Mouse (Mus musculus): Measurements from ENCODE around the gene Tlr9. TPM values are rescaled to one million over a fixed set of nuclear protein-coding genes. Genes with fewer than 3 reads are reported as not detected.

Tlr9 gene
- polyA plus RNA-seq, 1 experiment from 2014 or later: 0.07 TPM

DNA sequence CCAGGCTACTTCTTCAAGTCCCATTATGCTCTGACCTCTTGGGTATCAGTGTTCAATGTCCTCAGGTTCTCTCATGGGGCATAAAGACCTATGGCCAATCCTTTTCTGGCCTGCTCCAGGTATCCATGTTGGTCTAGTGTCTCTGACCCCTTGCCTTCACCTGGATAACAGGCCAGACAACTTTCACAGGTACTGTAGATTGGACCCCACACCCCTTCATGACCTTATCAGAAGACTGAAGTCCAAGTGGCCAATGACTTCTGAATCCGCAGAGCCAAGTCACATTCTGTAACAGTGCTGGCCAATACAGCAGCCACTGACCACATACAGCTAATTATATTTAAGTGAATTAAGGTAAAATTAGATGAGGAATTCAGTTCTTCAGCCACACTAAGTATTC is 49.9 kb downstream of the Tlr9 start:
- Histone ChIP-seq H3K36me3 (ENCODE audit: control insufficient read depth, insufficient read depth, low read length) (no peaks in the 10 kb centered on the region), H3K4me2 (ENCODE audit: low read depth, low read length) (no peak overlapping the region), H3K27me3 (replicated peaks; ENCODE audit: control insufficient read depth, insufficient read depth, low read length) (no peaks in the 10 kb centered on the region), H3K4me3 (ENCODE audit: low read depth, low read length) (no peak overlapping the region), H3K27ac (replicated peaks; ENCODE audit: low read depth, low read length) (no peak overlapping the region), H3K4me1 (ENCODE audit: control insufficient read depth, insufficient read depth, low read length) (no peaks in the 10 kb centered on the region), H3K9me3 (ENCODE audit: control insufficient read depth, low read length) (no peaks in the 10 kb centered on the region), H3K9ac (ENCODE audit: low read depth, low read length) (no peak overlapping the region)
- no peak for DNase-seq (ENCODE audit: low spot score)
- no peak for ATAC-seq (ENCODE audit: low read depth)
- WGBS: 93% methylated on average over 1 of the region's 1 CpGs

DNA sequence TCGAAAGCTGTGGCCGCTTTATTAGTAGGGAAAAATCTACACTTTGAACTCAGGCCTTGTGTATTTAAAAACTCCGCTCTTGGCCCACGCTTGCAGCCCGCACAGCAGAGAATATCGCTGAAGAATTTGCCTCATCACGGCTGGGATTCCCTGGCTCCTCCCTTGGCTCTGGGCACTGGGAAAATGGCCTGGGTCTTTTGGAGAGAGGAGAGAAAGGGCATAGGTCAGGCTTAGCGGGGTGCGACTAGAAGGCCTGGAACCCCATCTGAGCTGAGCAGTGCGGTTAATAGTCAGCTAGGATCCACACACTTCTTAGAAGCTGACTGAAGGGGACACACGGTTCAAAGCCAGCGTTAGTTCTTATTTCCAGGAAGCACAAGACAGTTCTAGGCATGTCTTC is 50.9 kb downstream of the Tlr9 start:
- DNase-seq (ENCODE audit: low spot score) (no peak), ATAC-seq (ENCODE audit: low read depth) (no peak)
- no peaks in the 10 kb centered on the region for H3K4me1 ChIP-seq (ENCODE audit: control insufficient read depth, insufficient read depth, low read length)
- H3K9me3 ChIP-seq (ENCODE audit: control insufficient read depth, low read length): no peaks in the 10 kb centered on the region
- H3K27me3 ChIP-seq (replicated peaks; ENCODE audit: control insufficient read depth, insufficient read depth, low read length): no peaks in the 10 kb centered on the region
- H3K4me3 ChIP-seq (ENCODE audit: low read depth, low read length): no peak overlapping the region
- H3K36me3 ChIP-seq (ENCODE audit: control insufficient read depth, insufficient read depth, low read length): no peaks in the 10 kb centered on the region
- 81% methylated on average over 12 of the region's 12 CpGs for WGBS
- no peak overlapping the region for H3K4me2 ChIP-seq (ENCODE audit: low read depth, low read length)
- H3K9ac ChIP-seq (ENCODE audit: low read depth, low read length): no peak overlapping the region
- H3K27ac ChIP-seq (replicated peaks; ENCODE audit: low read depth, low read length): no peak overlapping the region

DNA sequence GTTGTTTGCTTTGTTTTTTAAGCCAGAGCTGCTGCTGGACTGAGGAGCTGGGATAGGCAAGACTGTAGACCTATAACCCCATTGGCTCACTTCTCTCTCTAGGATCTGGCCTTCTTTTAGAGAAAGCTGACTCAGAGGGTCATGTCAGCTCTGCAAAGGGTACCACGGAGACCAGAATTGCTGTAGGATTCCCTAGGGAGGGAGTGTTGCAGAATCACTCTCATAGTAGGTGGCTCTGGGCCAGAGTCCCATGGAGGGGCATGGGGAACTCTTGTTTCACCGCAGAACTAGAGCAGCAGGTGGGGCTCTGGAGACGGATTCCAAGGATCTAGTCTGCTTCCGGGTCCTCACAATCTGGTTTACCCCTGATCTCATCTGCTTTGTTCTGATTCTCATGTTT is 51.4 kb downstream of the Tlr9 start:
- H3K27ac ChIP-seq (replicated peaks; ENCODE audit: low read depth, low read length): no peak overlapping the region
- 62% methylated on average over 4 of the region's 4 CpGs for WGBS
- H3K4me3 ChIP-seq (ENCODE audit: low read depth, low read length): no peak overlapping the region
- DNase-seq (ENCODE audit: low spot score) (no peak), ATAC-seq (ENCODE audit: low read depth) (no peak)
- H3K4me1 ChIP-seq (ENCODE audit: control insufficient read depth, insufficient read depth, low read length): no peaks in the 10 kb centered on the region
- H3K4me2 ChIP-seq (ENCODE audit: low read depth, low read length): no peak overlapping the region
- no peaks in the 10 kb centered on the region for H3K27me3 ChIP-seq (replicated peaks; ENCODE audit: control insufficient read depth, insufficient read depth, low read length)
- no peaks in the 10 kb centered on the region for H3K36me3 ChIP-seq (ENCODE audit: control insufficient read depth, insufficient read depth, low read length)
- H3K9me3 ChIP-seq (ENCODE audit: control insufficient read depth, low read length): no peaks in the 10 kb centered on the region
- no peak overlapping the region for H3K9ac ChIP-seq (ENCODE audit: low read depth, low read length)

DNA sequence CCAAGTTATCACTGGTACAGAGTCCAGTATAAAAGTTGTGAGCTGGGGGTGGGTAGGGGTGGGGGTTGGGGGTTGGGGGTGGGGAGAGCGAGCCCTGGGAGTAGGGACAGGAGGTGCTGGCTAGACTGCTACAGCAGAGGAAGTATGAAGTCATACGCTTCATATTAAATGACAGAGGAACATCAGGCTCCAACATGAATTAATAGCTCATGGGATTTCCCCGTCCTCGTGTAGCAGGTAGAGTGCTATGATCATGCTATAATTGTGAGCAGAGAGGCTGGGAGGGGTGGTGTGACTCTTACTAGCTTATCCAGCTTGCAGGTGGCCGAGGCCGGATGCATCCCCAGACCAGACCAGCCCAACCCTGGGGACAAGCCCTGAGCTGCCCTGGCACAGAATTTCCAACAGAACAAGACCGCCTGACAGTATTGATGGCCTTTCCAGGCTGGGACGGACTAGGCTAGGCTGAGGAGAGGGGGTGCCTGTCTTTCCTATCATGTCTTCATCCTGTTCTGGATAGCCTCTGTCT is 52.3 kb downstream of the Tlr9 start:
- peak; percentile 22 for DNase-seq (ENCODE audit: low spot score)
- Histone ChIP-seq H3K27me3 (replicated peaks; ENCODE audit: control insufficient read depth, insufficient read depth, low read length) (no peaks in the 10 kb centered on the region), H3K4me3 (ENCODE audit: low read depth, low read length) (no peak overlapping the region), H3K36me3 (ENCODE audit: control insufficient read depth, insufficient read depth, low read length) (no peaks in the 10 kb centered on the region), H3K9ac (ENCODE audit: low read depth, low read length) (no peak overlapping the region), H3K4me2 (ENCODE audit: low read depth, low read length) (no peak overlapping the region), H3K4me1 (ENCODE audit: control insufficient read depth, insufficient read depth, low read length) (no peaks in the 10 kb centered on the region), H3K9me3 (ENCODE audit: control insufficient read depth, low read length) (no peaks in the 10 kb centered on the region), H3K27ac (replicated peaks; ENCODE audit: low read depth, low read length) (no peak overlapping the region)
- WGBS: 67% methylated on average over 8 of the region's 8 CpGs
- ATAC-seq (ENCODE audit: low read depth): peak; percentile 61

DNA sequence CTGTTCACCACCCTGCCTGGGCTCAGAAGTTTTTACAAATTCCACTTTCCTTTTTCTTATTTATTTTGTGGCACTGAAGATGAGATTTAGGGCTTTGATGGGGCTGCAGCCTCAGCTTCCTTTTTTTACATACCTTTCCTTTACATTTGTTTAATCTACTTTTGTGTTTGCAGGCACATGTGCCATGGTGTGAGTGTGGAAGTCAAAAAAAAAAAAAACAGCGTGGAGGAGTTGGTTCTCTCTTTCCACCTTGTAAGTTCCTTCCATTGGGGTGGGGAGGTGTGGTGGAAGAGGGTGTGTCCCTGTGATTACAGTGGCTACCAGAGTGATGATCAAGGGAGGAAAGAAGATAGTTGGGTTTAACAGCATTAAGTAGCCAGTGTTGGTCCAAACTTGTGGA is 53.4 kb downstream of the Tlr9 start:
- no peak overlapping the region for H3K27ac ChIP-seq (replicated peaks; ENCODE audit: low read depth, low read length)
- no peak overlapping the region for H3K9ac ChIP-seq (ENCODE audit: low read depth, low read length)
- H3K36me3 ChIP-seq (ENCODE audit: control insufficient read depth, insufficient read depth, low read length): no peaks in the 10 kb centered on the region
- no peaks in the 10 kb centered on the region for H3K27me3 ChIP-seq (replicated peaks; ENCODE audit: control insufficient read depth, insufficient read depth, low read length)
- H3K4me3 ChIP-seq (ENCODE audit: low read depth, low read length): no peak overlapping the region
- no peaks in the 10 kb centered on the region for H3K9me3 ChIP-seq (ENCODE audit: control insufficient read depth, low read length)
- WGBS: 82% methylated on average over 1 of the region's 1 CpGs
- no peaks in the 10 kb centered on the region for H3K4me1 ChIP-seq (ENCODE audit: control insufficient read depth, insufficient read depth, low read length)
- ATAC-seq (ENCODE audit: low read depth) (no peak), DNase-seq (ENCODE audit: low spot score) (no peak)
- H3K4me2 ChIP-seq (ENCODE audit: low read depth, low read length): no peak overlapping the region

MicroRNA genes within 50 kb of the gene (microRNA counts, 519-probe panel; counts per million panel counts)
- microRNA mmu-let-7g: 4,431 counts per million, percentile 97 among the panel's probes with 10 or more counts

Small RNA genes within 50 kb of the gene (microRNA-seq; reads per million reads assigned to microRNA genes)
- 41,522 reads per million, percentile 99 among the genes with 10 or more reads in this experiment for gene Mirlet7g (ENCODE audit: borderline number of aligned reads)

Other genes starting within 250 kb of the Tlr9 start
- 0.16 and 0.24 TPM in 2 replicates for gene Col6a4, start 125.8 kb upstream of the Tlr9 start, polyA plus RNA-seq (2014; fragmentation: Nextera tagmentation; extraction: Ambion mirVana)
- 1.9 and 2.1 TPM in 2 replicates for gene Glyctk, start 64.5 kb upstream of the Tlr9 start, polyA plus RNA-seq (2014; fragmentation: Nextera tagmentation; extraction: Ambion mirVana)
- 25.5 and 27.9 TPM in 2 replicates for gene Wdr82, start 51.7 kb upstream of the Tlr9 start, polyA plus RNA-seq (2014; fragmentation: Nextera tagmentation; extraction: Ambion mirVana)
- 41.3 and 42.7 TPM in 2 replicates for gene Ppm1m, start 22.9 kb upstream of the Tlr9 start, polyA plus RNA-seq (2014; fragmentation: Nextera tagmentation; extraction: Ambion mirVana)
- gene Twf2, start 19.5 kb upstream of the Tlr9 start, polyA plus RNA-seq (2014; fragmentation: Nextera tagmentation; extraction: Ambion mirVana): 65.1 and 65.4 TPM in 2 replicates
- gene Alas1, start 26.1 kb downstream of the Tlr9 start, polyA plus RNA-seq (2014; fragmentation: Nextera tagmentation; extraction: Ambion mirVana): 94.8 and 102 TPM in 2 replicates
- gene Poc1a, start 58.5 kb downstream of the Tlr9 start, polyA plus RNA-seq (2014; fragmentation: Nextera tagmentation; extraction: Ambion mirVana): 16.6 and 21.5 TPM in 2 replicates
- gene Dusp7, start 146.0 kb downstream of the Tlr9 start, polyA plus RNA-seq (2014; fragmentation: Nextera tagmentation; extraction: Ambion mirVana): 44.0 and 48.4 TPM in 2 replicates
- 1,079 and 1,109 TPM in 2 replicates for gene Rpl29, start 206.9 kb downstream of the Tlr9 start, polyA plus RNA-seq (2014; fragmentation: Nextera tagmentation; extraction: Ambion mirVana)
- gene Acy1, start 215.7 kb downstream of the Tlr9 start, polyA plus RNA-seq (2014; fragmentation: Nextera tagmentation; extraction: Ambion mirVana): 37.9 and 45.1 TPM in 2 replicates
- 21.5 and 30.3 TPM in 2 replicates for gene Abhd14b, start 224.9 kb downstream of the Tlr9 start, polyA plus RNA-seq (2014; fragmentation: Nextera tagmentation; extraction: Ambion mirVana)
- 60.9 and 66.1 TPM in 2 replicates for gene Abhd14a, start 225.1 kb downstream of the Tlr9 start, polyA plus RNA-seq (2014; fragmentation: Nextera tagmentation; extraction: Ambion mirVana)
- 90.2 and 101 TPM in 2 replicates for gene Pcbp4, start 230.7 kb downstream of the Tlr9 start, polyA plus RNA-seq (2014; fragmentation: Nextera tagmentation; extraction: Ambion mirVana)
- 0.36 and 0.60 TPM in 2 replicates for gene Gpr62, start 243.3 kb downstream of the Tlr9 start, polyA plus RNA-seq (2014; fragmentation: Nextera tagmentation; extraction: Ambion mirVana)